In genomic region chr8:123978926-123979325, GRCm38 (mm10) we compare ENCODE assay signal across 12 mouse cellular contexts. TPM values are rescaled to one million over a fixed set of nuclear protein-coding genes. Genes with fewer than 3 reads are reported as not detected.
DNase-seq lines count a peak whose midpoint lies in the region; ATAC-seq lines count a peak whose summit lies in the region.
"Had no signal": no experiment of that assay in that cellular context is flagged by ENCODE, and none has a peak within 500 bp of the region (broad histone marks: within the 10 kb centered on the region; RNA-seq: fewer than 3 reads in every experiment).

No protein-coding gene starts in this region.

- H3K4me3 ChIP-seq in embryonic facial prominence, embryonic 11.5 days (ENCODE audit: low read depth, low read length): no peak overlapping the region
- no peak overlapping the region; the same call in 1 of the 2 replicates for H3K4me3 ChIP-seq in embryonic facial prominence, embryonic 10.5 days
- H3K4me3 ChIP-seq in limb, embryonic 11.5 days (ENCODE audit: low read depth, low read length): no peak overlapping the region
- no peak overlapping the region for H3K4me3 ChIP-seq in limb, embryonic 10.5 days
- no peak overlapping the region for H3K4me3 ChIP-seq in intestine, embryonic 15.5 days (replicated peaks)
- H3K4me3 ChIP-seq: midbrain, embryonic 15.5 days had no signal

- no peak overlapping the region for H3K9ac ChIP-seq in embryonic facial prominence, embryonic 11.5 days (replicated peaks; ENCODE audit: low read length)
- H3K9ac ChIP-seq in limb, embryonic 11.5 days (ENCODE audit: low read length): no peak overlapping the region
- no peak overlapping the region for H3K9ac ChIP-seq in intestine, embryonic 15.5 days
- H3K9ac ChIP-seq: midbrain, embryonic 15.5 days had no signal

- H3K4me2 ChIP-seq in embryonic facial prominence, embryonic 11.5 days (ENCODE audit: low read depth, low read length): no peak overlapping the region
- H3K4me2 ChIP-seq in limb, embryonic 11.5 days (ENCODE audit: low read depth, severe bottlenecking): no peak overlapping the region
- H3K4me2 ChIP-seq in intestine, embryonic 15.5 days (replicated peaks): peak overlapping the region; percentile 42
- H3K4me2 ChIP-seq: midbrain, embryonic 15.5 days had no signal

- no peaks in the 10 kb centered on the region for H3K9me3 ChIP-seq in embryonic facial prominence, embryonic 11.5 days (replicated peaks; ENCODE audit: control insufficient read depth, low read length)
- no peaks in the 10 kb centered on the region for H3K9me3 ChIP-seq in embryonic facial prominence, embryonic 10.5 days
- no peaks in the 10 kb centered on the region for H3K9me3 ChIP-seq in limb, embryonic 11.5 days (ENCODE audit: control insufficient read depth, low read length)
- no peaks in the 10 kb centered on the region for H3K9me3 ChIP-seq in limb, embryonic 10.5 days (replicated peaks)
- H3K9me3 ChIP-seq in intestine, embryonic 15.5 days: no peaks in the 10 kb centered on the region
- H3K9me3 ChIP-seq: midbrain, embryonic 15.5 days had no signal

- no peaks in the 10 kb centered on the region for H3K4me1 ChIP-seq in embryonic facial prominence, embryonic 11.5 days (ENCODE audit: control insufficient read depth, insufficient read depth, low read length)
- H3K4me1 ChIP-seq in embryonic facial prominence, embryonic 10.5 days: peaks cover 28% of the 10 kb centered on the region
- no peaks in the 10 kb centered on the region for H3K4me1 ChIP-seq in limb, embryonic 11.5 days (ENCODE audit: control insufficient read depth, insufficient read depth, low read length)
- peaks cover 26% of the 10 kb centered on the region for H3K4me1 ChIP-seq in limb, embryonic 10.5 days
- H3K4me1 ChIP-seq in intestine, embryonic 15.5 days (replicated peaks): peaks cover 26% of the 10 kb centered on the region

- WGBS in embryonic facial prominence, embryonic 11.5 days: 75% methylated on average over 8 of the region's 8 CpGs
- 75% methylated on average over 8 of the region's 8 CpGs for WGBS in embryonic facial prominence, embryonic 10.5 days
- 70% methylated on average over 8 of the region's 8 CpGs for WGBS in limb, embryonic 11.5 days
- WGBS in limb, embryonic 10.5 days: 64% methylated on average over 8 of the region's 8 CpGs
- WGBS in intestine, embryonic 15.5 days: 50% methylated on average over 8 of the region's 8 CpGs

- H3K36me3 ChIP-seq in embryonic facial prominence, embryonic 11.5 days (replicated peaks; ENCODE audit: control insufficient read depth, insufficient read depth, low read depth, low read length): no peaks in the 10 kb centered on the region
- H3K36me3 ChIP-seq in embryonic facial prominence, embryonic 10.5 days (replicated peaks): 0 out of 2 replicates have a peak, but pooled peaks cover 4% of the 10 kb centered on the region
- H3K36me3 ChIP-seq in limb, embryonic 11.5 days (ENCODE audit: control insufficient read depth, insufficient read depth, low read length): no peaks in the 10 kb centered on the region; the same call in 1 of the 2 replicates
- no peaks in the 10 kb centered on the region for H3K36me3 ChIP-seq in limb, embryonic 10.5 days
- H3K36me3 ChIP-seq in intestine, embryonic 15.5 days: peaks cover 4% of the 10 kb centered on the region; the same call in 1 of the 2 replicates
- H3K36me3 ChIP-seq: midbrain, embryonic 15.5 days had no signal

- ATAC-seq in embryonic facial prominence, embryonic 11.5 days (replicated peaks; ENCODE audit: insufficient number of reproducible peaks, low FRiP score, low TSS enrichment, low read depth): 0 out of 2 replicates have a peak, but pooled peaks have one; percentile 35
- 0 out of 2 replicates have a peak, but pooled peaks have one; percentile 51 for ATAC-seq in limb, embryonic 11.5 days (ENCODE audit: insufficient number of reproducible peaks, low FRiP score, low TSS enrichment, low read depth)
- peak; percentile 15 for ATAC-seq in intestine, embryonic 15.5 days
- ATAC-seq: midbrain, embryonic 15.5 days; Patski had no signal

- no peak for DNase-seq in embryonic facial prominence, embryonic 11.5 days (ENCODE audit: low spot score)
- no peak for DNase-seq in embryonic facial prominence, embryonic 10.5 days (ENCODE audit: low spot score)
- no peak for DNase-seq in limb, embryonic 11.5 days (ENCODE audit: low spot score)
- DNase-seq in limb, embryonic 10.5 days (ENCODE audit: low spot score): no peak
- DNase-seq in spleen, postnatal 14 days (ENCODE audit: low spot score in 2 of 2): peak; percentile 26 to 34
- no peak for DNase-seq in cerebellum, postnatal 10 days
- no peak for DNase-seq in layer of hippocampus, postnatal 25 days (ENCODE audit: extremely low spot score in 1 of 2, low spot score in 1 of 2)
- DNase-seq: gastrocnemius, postnatal 25 days; kidney, adult 11 months had no signal

- no peaks in the 10 kb centered on the region for H3K27me3 ChIP-seq in embryonic facial prominence, embryonic 11.5 days (ENCODE audit: control insufficient read depth, insufficient read depth, low read length)
- H3K27me3 ChIP-seq in embryonic facial prominence, embryonic 10.5 days (replicated peaks; ENCODE audit: low read depth, poor library complexity, severe bottlenecking): peaks cover 18% of the 10 kb centered on the region
- no peaks in the 10 kb centered on the region for H3K27me3 ChIP-seq in limb, embryonic 11.5 days (ENCODE audit: control insufficient read depth, insufficient read depth, low read length)
- H3K27me3 ChIP-seq in limb, embryonic 10.5 days (ENCODE audit: low read depth, poor library complexity, severe bottlenecking): no peaks in the 10 kb centered on the region
- no peaks in the 10 kb centered on the region for H3K27me3 ChIP-seq in intestine, embryonic 15.5 days (replicated peaks)
- H3K27me3 ChIP-seq: midbrain, embryonic 15.5 days; Patski had no signal

- no peak overlapping the region for H3K27ac ChIP-seq in embryonic facial prominence, embryonic 11.5 days (replicated peaks; ENCODE audit: low read depth, low read length)
- H3K27ac ChIP-seq in embryonic facial prominence, embryonic 10.5 days (replicated peaks): no peak overlapping the region
- H3K27ac ChIP-seq in limb, embryonic 11.5 days (replicated peaks; ENCODE audit: low read depth, low read length): no peak overlapping the region
- H3K27ac ChIP-seq in limb, embryonic 10.5 days: no peak overlapping the region
- peak overlapping the region; percentile 57; the same call in 1 of the 2 replicates for H3K27ac ChIP-seq in intestine, embryonic 15.5 days
- H3K27ac ChIP-seq: midbrain, embryonic 15.5 days had no signal

RNA-seq across cellular contexts. Expression of gene Abcb10, which starts 4.0 kb away (rescaled TPM):
- 18.8 TPM in 2 replicates for polyA plus RNA-seq in embryonic facial prominence, embryonic 11.5 days (2014; fragmentation: Nextera tagmentation; extraction: Ambion mirVana)
- 17.3 and 19.2 TPM in 2 replicates for polyA plus RNA-seq in embryonic facial prominence, embryonic 10.5 days (2016; fragmentation: Nextera tagmentation; extraction: Ambion mirVana)
- polyA plus RNA-seq in limb, embryonic 11.5 days (2014; fragmentation: Nextera tagmentation; extraction: Ambion mirVana): 17.2 TPM in 2 replicates
- 19.3 and 20.3 TPM in 2 replicates for polyA plus RNA-seq in limb, embryonic 10.5 days (2016; fragmentation: Nextera tagmentation; extraction: Ambion mirVana)
- 21.9 and 22.3 TPM in 2 replicates for polyA plus RNA-seq in intestine, embryonic 15.5 days (2015; fragmentation: Nextera tagmentation; extraction: Ambion mirVana)
- total RNA-seq in layer of hippocampus, postnatal 25 days (2021): 10 to 100 TPM; 19.2 to 20.0 TPM

RNA-seq across cellular contexts. Expression of gene Nup133, which starts 29.9 kb away (rescaled TPM):
- 55.2 and 63.0 TPM in 2 replicates for polyA plus RNA-seq in embryonic facial prominence, embryonic 11.5 days (2014; fragmentation: Nextera tagmentation; extraction: Ambion mirVana)
- polyA plus RNA-seq in embryonic facial prominence, embryonic 10.5 days (2016; fragmentation: Nextera tagmentation; extraction: Ambion mirVana): 54.2 and 60.6 TPM in 2 replicates
- polyA plus RNA-seq in limb, embryonic 11.5 days (2014; fragmentation: Nextera tagmentation; extraction: Ambion mirVana): 58.3 and 62.7 TPM in 2 replicates
- polyA plus RNA-seq in limb, embryonic 10.5 days (2016; fragmentation: Nextera tagmentation; extraction: Ambion mirVana): 60.4 and 61.9 TPM in 2 replicates
- 29.4 and 34.0 TPM in 2 replicates for polyA plus RNA-seq in intestine, embryonic 15.5 days (2015; fragmentation: Nextera tagmentation; extraction: Ambion mirVana)
- 10 to 100 TPM; 21.7 to 24.3 TPM for total RNA-seq in layer of hippocampus, postnatal 25 days (2021)

RNA-seq across cellular contexts. Expression of gene Taf5l, which starts 42.3 kb away (rescaled TPM):
- polyA plus RNA-seq in embryonic facial prominence, embryonic 11.5 days (2014; fragmentation: Nextera tagmentation; extraction: Ambion mirVana): 45.1 TPM in 2 replicates
- polyA plus RNA-seq in embryonic facial prominence, embryonic 10.5 days (2016; fragmentation: Nextera tagmentation; extraction: Ambion mirVana): 46.4 and 46.7 TPM in 2 replicates
- 46.2 and 49.7 TPM in 2 replicates for polyA plus RNA-seq in limb, embryonic 11.5 days (2014; fragmentation: Nextera tagmentation; extraction: Ambion mirVana)
- polyA plus RNA-seq in limb, embryonic 10.5 days (2016; fragmentation: Nextera tagmentation; extraction: Ambion mirVana): 49.7 and 52.8 TPM in 2 replicates
- polyA plus RNA-seq in intestine, embryonic 15.5 days (2015; fragmentation: Nextera tagmentation; extraction: Ambion mirVana): 40.0 and 40.6 TPM in 2 replicates
- 10 to 100 TPM; 20.0 to 20.5 TPM for total RNA-seq in layer of hippocampus, postnatal 25 days (2021)

RNA-seq across cellular contexts. Expression of gene Urb2, which starts 42.4 kb away (rescaled TPM):
- 6.7 and 7.2 TPM in 2 replicates for polyA plus RNA-seq in embryonic facial prominence, embryonic 11.5 days (2014; fragmentation: Nextera tagmentation; extraction: Ambion mirVana)
- polyA plus RNA-seq in embryonic facial prominence, embryonic 10.5 days (2016; fragmentation: Nextera tagmentation; extraction: Ambion mirVana): 8.4 and 9.3 TPM in 2 replicates
- polyA plus RNA-seq in limb, embryonic 11.5 days (2014; fragmentation: Nextera tagmentation; extraction: Ambion mirVana): 8.8 and 9.0 TPM in 2 replicates
- polyA plus RNA-seq in limb, embryonic 10.5 days (2016; fragmentation: Nextera tagmentation; extraction: Ambion mirVana): 8.4 and 8.9 TPM in 2 replicates
- polyA plus RNA-seq in intestine, embryonic 15.5 days (2015; fragmentation: Nextera tagmentation; extraction: Ambion mirVana): 3.8 and 4.6 TPM in 2 replicates
- total RNA-seq in layer of hippocampus, postnatal 25 days (2021): 10 to 100 TPM; 11.5 TPM

Comparison
In these comparisons a context has a peak if more than half of its experiments do, and no peak if none do; other contexts are left out.
1. DNase-seq: peak in spleen, postnatal 14 days (2 of 2); none in embryonic facial prominence, embryonic 11.5 days (single experiment), embryonic facial prominence, embryonic 10.5 days (single experiment), limb, embryonic 11.5 days (single experiment), limb, embryonic 10.5 days (single experiment), cerebellum, postnatal 10 days (0 of 2) and layer of hippocampus, postnatal 25 days (0 of 2).
2. Peak in every context shown above with its lines, with median percentiles within 50 percentile points of each other: ATAC-seq.